Mouse (Mus musculus) megakaryocyte, embryonic 14.5 days (primary cell): ENCODE data around the gene Hs3st5.

Source experiments
- FLI1 ChIP-seq: IDR thresholded peaks from 2 replicates; pipeline ENCODE4 v1.6.1; 2012; ENCODE audit warnings: low read length, inconsistent platforms, mixed read lengths
- GATA1 ChIP-seq: IDR thresholded peaks from 3 replicates; pipeline ENCODE4 v1.6.1; 2012; ENCODE audit warnings: mixed read lengths, low read length, inconsistent platforms, borderline replicate concordance

DNA sequence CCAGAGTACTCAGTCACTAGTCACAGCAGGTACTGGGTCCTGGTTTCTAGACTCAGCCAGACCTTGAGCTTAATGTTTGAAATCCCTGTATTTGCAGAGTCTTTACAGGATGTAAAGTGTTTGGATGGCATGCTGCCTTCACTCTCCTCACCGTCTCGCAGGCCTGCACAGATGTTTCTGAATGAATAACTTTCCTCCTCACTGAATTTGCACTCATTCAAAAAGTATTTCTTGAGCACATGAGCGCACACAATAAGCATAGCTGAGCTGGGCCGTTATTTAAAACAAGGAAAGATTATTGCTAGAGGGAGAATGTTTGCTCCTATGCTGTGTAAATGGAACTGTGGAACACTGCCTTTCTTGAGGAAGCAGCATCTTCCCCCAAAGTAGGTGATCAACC, 2.9 kb downstream of the Hs3st5 start:
- TF ChIP-seq GATA1: no peak
- TF ChIP-seq FLI1: no peak
